Mouse (Mus musculus): ENCODE results near the gene Dpp7. TPM values are rescaled to one million over a fixed set of nuclear protein-coding genes. Genes with fewer than 3 reads are reported as not detected.
A peak's percentile ranks its signal among the peaks of the same experiment; 100 is the strongest.

The Dpp7 gene
- polyA plus RNA-seq, 1 experiment from 2014 or later = 23.7 TPM

GRCm38 (mm10) chr2:25394281-25395221 is 38.4 kb upstream of the Dpp7 start:
- Histone ChIP-seq H3K4me1 (replicated peaks) (peaks cover 13% of the 10 kb centered on the region), H3K9me3 (no peaks in the 10 kb centered on the region), H3K36me3 (no peaks in the 10 kb centered on the region), H3K9ac (replicated peaks) (no peak overlapping the region), H3K27me3 (peaks cover 59% of the 10 kb centered on the region), H3K27ac (no peak overlapping the region), H3K4me2 (replicated peaks) (no peak overlapping the region), H3K4me3 (replicated peaks) (no peak overlapping the region)
- ATAC-seq = 0 out of 2 replicates have a peak, but pooled peaks have one; percentile 15
- 26% methylated on average over 3 of the region's 3 CpGs for WGBS

GRCm38 (mm10) chr2:25391266-25391665 is 35.1 kb upstream of the Dpp7 start:
- Histone ChIP-seq H3K9me3 (no peaks in the 10 kb centered on the region), H3K4me3 (replicated peaks) (no peak overlapping the region), H3K9ac (replicated peaks) (no peak overlapping the region), H3K27ac (no peak overlapping the region), H3K27me3 (peaks cover 26% of the 10 kb centered on the region), H3K36me3 (no peaks in the 10 kb centered on the region), H3K4me1 (replicated peaks) (peaks cover 10% of the 10 kb centered on the region), H3K4me2 (replicated peaks) (no peak overlapping the region)
- WGBS = 72% methylated on average over 5 of the region's 5 CpGs
- no peak for ATAC-seq

GRCm38 (mm10) chr2:25384492-25384891 is 28.3 kb upstream of the Dpp7 start:
- no peak for ATAC-seq
- 83% methylated on average over 5 of the region's 5 CpGs for WGBS

GRCm38 (mm10) chr2:25376589-25376988 is 20.4 kb upstream of the Dpp7 start:
- no peak overlapping the region for H3K4me3 ChIP-seq (replicated peaks)
- 59% methylated on average over 4 of the region's 4 CpGs for WGBS
- no peak overlapping the region for H3K4me2 ChIP-seq (replicated peaks)
- no peak overlapping the region for H3K27ac ChIP-seq
- H3K4me1 ChIP-seq (replicated peaks) = peaks cover 27% of the 10 kb centered on the region
- H3K27me3 ChIP-seq = peaks cover 11% of the 10 kb centered on the region; the same call in 1 of the 2 replicates
- H3K9ac ChIP-seq (replicated peaks) = no peak overlapping the region
- no peaks in the 10 kb centered on the region for H3K9me3 ChIP-seq
- peaks cover 26% of the 10 kb centered on the region; the same call in 1 of the 2 replicates for H3K36me3 ChIP-seq
- ATAC-seq = no peak

More at GRCm38 (mm10) chr2:25384492-25384891, 28.3 kb upstream of the Dpp7 start:
- H3K36me3 ChIP-seq = no peaks in the 10 kb centered on the region
- no peak overlapping the region for H3K27ac ChIP-seq
- no peak overlapping the region for H3K4me2 ChIP-seq (replicated peaks)
- H3K9me3 ChIP-seq = no peaks in the 10 kb centered on the region
- no peaks in the 10 kb centered on the region for H3K4me1 ChIP-seq (replicated peaks)
- 0 out of 2 replicates have a peak, but pooled peaks cover 3% of the 10 kb centered on the region for H3K27me3 ChIP-seq
- no peak overlapping the region for H3K9ac ChIP-seq (replicated peaks)
- no peak overlapping the region for H3K4me3 ChIP-seq (replicated peaks)

GRCm38 (mm10) chr2:25373431-25373830 is 17.3 kb upstream of the Dpp7 start:
- no peak for ATAC-seq
- Histone ChIP-seq H3K27me3 (peaks cover 18% of the 10 kb centered on the region), H3K27ac (no peak overlapping the region), H3K9me3 (no peaks in the 10 kb centered on the region), H3K36me3 (peaks cover 25% of the 10 kb centered on the region; the same call in 1 of the 2 replicates), H3K9ac (replicated peaks) (peak overlapping the region; percentile 74), H3K4me3 (replicated peaks) (peak overlapping the region; percentile 70), H3K4me1 (replicated peaks) (peaks cover 28% of the 10 kb centered on the region), H3K4me2 (replicated peaks) (peak overlapping the region; percentile 98)
- 12% methylated on average over 1 of the region's 2 CpGs for WGBS

- peak; percentile 24 for ATAC-seq
- H3K36me3 ChIP-seq = peaks cover 19% of the 10 kb centered on the region; the same call in 1 of the 2 replicates
- 2% methylated on average over 42 of the region's 42 CpGs for WGBS
These were observed 16.7 kb upstream of the Dpp7 start for GRCm38 (mm10) chr2:25372644-25373391.

GRCm38 (mm10) chr2:25371764-25372643 is 15.8 kb upstream of the Dpp7 start, which contains the start of gene Sapcd2:
Gene Sapcd2, plus strand, starts transcription at chr2:25372321.
- ATAC-seq = peak; percentile 95
- Histone ChIP-seq H3K27me3 (peaks cover 26% of the 10 kb centered on the region), H3K4me3 (replicated peaks) (peak within 1 kb of the TSS; percentile 70), H3K9ac (replicated peaks) (peak within 1 kb of the TSS; percentile 74), H3K9me3 (no peaks in the 10 kb centered on the region), H3K4me2 (replicated peaks) (peak within 1 kb of the TSS; percentile 98), H3K36me3 (peaks cover 12% of the 10 kb centered on the region; the same call in 1 of the 2 replicates), H3K27ac (peak within 1 kb of the TSS; percentile 82), H3K4me1 (replicated peaks) (peaks cover 28% of the 10 kb centered on the region)
- 1% methylated on average over 65 of the region's 65 CpGs for WGBS

More at GRCm38 (mm10) chr2:25372644-25373391, 16.7 kb upstream of the Dpp7 start:
- Histone ChIP-seq H3K27me3 (peaks cover 23% of the 10 kb centered on the region), H3K9me3 (no peaks in the 10 kb centered on the region), H3K4me3 (replicated peaks) (peak overlapping the region; percentile 70), H3K9ac (replicated peaks) (peak overlapping the region; percentile 74), H3K27ac (no peak overlapping the region), H3K4me2 (replicated peaks) (peak overlapping the region; percentile 98), H3K4me1 (replicated peaks) (peaks cover 28% of the 10 kb centered on the region)

- H3K27me3 ChIP-seq = peaks cover 45% of the 10 kb centered on the region
These were observed 13.8 kb upstream of the Dpp7 start for GRCm38 (mm10) chr2:25369996-25370395.

GRCm38 (mm10) chr2:25365091-25365761 is 9.1 kb upstream of the Dpp7 start, which contains the start of gene Uap1l1:
Gene Uap1l1, minus strand, starts transcription at chr2:25365682.
- H3K27me3 ChIP-seq = peaks cover 52% of the 10 kb centered on the region
- WGBS = under 1% methylated on average over 54 of the region's 54 CpGs

More at GRCm38 (mm10) chr2:25369996-25370395, 13.8 kb upstream of the Dpp7 start:
- Histone ChIP-seq H3K9me3 (no peaks in the 10 kb centered on the region), H3K4me2 (replicated peaks) (no peak overlapping the region), H3K36me3 (0 out of 2 replicates have a peak, but pooled peaks cover under 1% of the 10 kb centered on the region), H3K4me1 (replicated peaks) (peaks cover 34% of the 10 kb centered on the region), H3K27ac (no peak overlapping the region), H3K9ac (replicated peaks) (no peak overlapping the region), H3K4me3 (replicated peaks) (no peak overlapping the region)
- 89% methylated on average over 3 of the region's 3 CpGs for WGBS
- ATAC-seq = no peak

GRCm38 (mm10) chr2:25364761-25365090 is 8.6 kb upstream of the Dpp7 start:
- peaks cover 52% of the 10 kb centered on the region for H3K27me3 ChIP-seq
- H3K9me3 ChIP-seq = no peaks in the 10 kb centered on the region
- WGBS = 32% methylated on average over 9 of the region's 9 CpGs
- peak overlapping the region; percentile 67; the same call in 1 of the 2 replicates for H3K9ac ChIP-seq (replicated peaks)
- H3K4me1 ChIP-seq (replicated peaks) = peaks cover 11% of the 10 kb centered on the region
- H3K36me3 ChIP-seq = no peaks in the 10 kb centered on the region
- ATAC-seq = peak; percentile 45
- H3K4me3 ChIP-seq (replicated peaks) = peak overlapping the region; percentile 54
- H3K4me2 ChIP-seq (replicated peaks) = peak overlapping the region; percentile 96
- H3K27ac ChIP-seq = no peak overlapping the region

More at GRCm38 (mm10) chr2:25365091-25365761, 9.1 kb upstream of the Dpp7 start, which contains the start of gene Uap1l1:
- peak within 1 kb of the TSS; percentile 25; the same call in 1 of the 2 replicates for H3K27ac ChIP-seq
- peaks cover 11% of the 10 kb centered on the region for H3K4me1 ChIP-seq (replicated peaks)
- no peaks in the 10 kb centered on the region for H3K9me3 ChIP-seq
- peak; percentile 87 for ATAC-seq
- H3K9ac ChIP-seq (replicated peaks) = peak within 1 kb of the TSS; percentile 67
- H3K4me2 ChIP-seq (replicated peaks) = peak within 1 kb of the TSS; percentile 96
- H3K4me3 ChIP-seq (replicated peaks) = peak within 1 kb of the TSS; percentile 54
- no peaks in the 10 kb centered on the region for H3K36me3 ChIP-seq

Data from midbrain, embryonic 13.5 days (tissue).